Mouse (Mus musculus) stomach, embryonic 16.5 days (tissue): Measurements from ENCODE around the gene Dhrs1. TPM values are rescaled to one million over a fixed set of nuclear protein-coding genes. Genes with fewer than 3 reads are reported as not detected.

Experiments used
- ATAC-seq: fragments of 200-750 bp; cut with Nextera tagmentation; 2 replicates; pipeline ENCODE4 v1.8.0; 2017; ENCODE audit warnings: moderate number of reproducible peaks, moderate TSS enrichment; ENCODE audit not compliant: insufficient read depth, low FRiP score
- H3K27ac ChIP-seq: fragments of 300-500 bp; sonication (generic); 2 replicates; pipeline ENCODE4 v1.5.1; 2014; ENCODE audit warnings: low read length
- H3K27me3 ChIP-seq: fragments of 300-500 bp; sonication (generic); 2 replicates; pipeline ENCODE4 v1.6.1; 2014; ENCODE audit warnings: low read length, control low read depth, mixed read lengths; ENCODE audit not compliant: control insufficient read depth, insufficient read depth
- H3K36me3 ChIP-seq: fragments of 300-500 bp; sonication (generic); 2 replicates; pipeline ENCODE4 v1.6.1; 2014; ENCODE audit warnings: low read length; ENCODE audit not compliant: control insufficient read depth, insufficient read depth
- H3K4me1 ChIP-seq: fragments of 300-500 bp; sonication (generic); 2 replicates; pipeline ENCODE4 v1.6.1; 2014; ENCODE audit warnings: low read length, control low read depth, mixed read lengths; ENCODE audit not compliant: control insufficient read depth, insufficient read depth
- H3K4me2 ChIP-seq: fragments of 300-500 bp; sonication (generic); 2 replicates; pipeline ENCODE4 v1.6.1; 2014; ENCODE audit warnings: low read depth, low read length, mixed read lengths
- H3K4me3 ChIP-seq: fragments of 300-500 bp; sonication (generic); replicated peaks from 2 replicates; pipeline ENCODE4 v1.5.1; 2014; ENCODE audit warnings: mild to moderate bottlenecking, low read length
- H3K9ac ChIP-seq: fragments of 300-500 bp; sonication (generic); 2 replicates; pipeline ENCODE4 v1.6.1; 2014; ENCODE audit warnings: low read length
- H3K9me3 ChIP-seq: fragments of 300-500 bp; sonication (generic); replicated peaks from 2 replicates; pipeline ENCODE4 v1.6.1; 2016; ENCODE audit warnings: low read length, control low read depth; ENCODE audit not compliant: control insufficient read depth
- WGBS: fragments of 180-500 bp; shearing (Covaris S2); extraction: QIAGEN DNeasy Blood & Tissue Kit; methylation state at CpG from one replicate; pipeline ENCODE4 v1.1.7; 2014; 5-methylcytosine and 5-hydroxymethylcytosine counted together
- polyA plus RNA-seq: library from polyadenylated mRNA; unstranded; fragments of >200 nt; fragmentation: Nextera tagmentation; extraction: Ambion mirVana; gene quantifications from 2 replicates; pipeline ENCODE4 v1.2.1, GENCODE M21; 2015

Dhrs1 gene
- polyA plus RNA-seq, 1 experiment from 2014 or later: 107 TPM

GRCm38 (mm10) chr14:55757566-55757965 is 12.1 kb upstream of the Dhrs1 start:
- Histone ChIP-seq H3K27ac (peak overlapping the region; percentile 76), H3K27me3 (peaks cover 13% of the 10 kb centered on the region; the same call in 1 of the 2 replicates), H3K9me3 (no peaks in the 10 kb centered on the region), H3K9ac (no peak overlapping the region), H3K4me3 (no peak overlapping the region), H3K36me3 (peaks cover 12% of the 10 kb centered on the region), H3K4me1 (peaks cover 13% of the 10 kb centered on the region), H3K4me2 (0 out of 2 replicates have a peak overlapping the region, but pooled peaks have one; percentile 44)
- ATAC-seq: no peak
- whole genome bisulfite sequencing: 71% methylated on average over 6 of the region's 6 CpGs

DNA sequence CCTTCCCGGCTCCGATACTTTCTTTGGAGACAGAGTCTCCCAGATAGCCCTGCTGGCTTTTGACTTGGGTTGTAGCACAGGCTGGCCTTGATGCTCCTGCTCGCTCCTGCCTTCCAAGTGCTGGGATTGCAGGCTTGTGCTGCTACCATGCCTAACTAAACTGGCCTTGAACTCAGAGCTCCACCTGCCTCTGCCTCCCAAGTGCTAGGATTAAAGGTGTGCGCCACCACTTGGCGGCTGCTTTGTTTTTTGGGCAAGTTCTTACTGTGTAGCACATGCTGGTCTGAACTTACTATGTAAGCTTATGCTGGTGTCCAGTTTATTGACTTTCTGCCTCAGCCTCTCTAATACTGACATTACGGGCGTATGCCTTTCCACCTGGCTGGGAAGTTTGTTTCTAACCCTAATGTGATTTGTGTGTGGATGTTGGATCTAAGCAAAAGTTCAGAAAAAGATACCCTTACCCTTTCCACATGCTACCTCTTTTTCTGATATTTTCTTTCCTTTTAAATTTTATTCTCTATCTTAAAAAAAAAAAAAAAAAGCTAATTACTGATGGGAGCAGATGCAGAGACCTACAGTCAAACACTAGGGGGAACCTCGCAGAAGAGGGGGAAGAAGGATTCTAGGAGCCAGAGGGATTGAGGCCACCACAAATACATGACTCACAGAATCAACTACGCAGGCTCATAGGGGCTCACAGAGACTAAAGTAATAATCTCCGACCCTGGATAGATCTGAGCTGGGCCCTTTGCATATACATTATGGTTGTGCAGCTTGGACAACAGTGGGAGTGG is 1.8 kb upstream of the Dhrs1 start:
- no peak for ATAC-seq
- Histone ChIP-seq H3K9ac (0 out of 2 replicates have a peak overlapping the region, but pooled peaks have one; percentile 6), H3K36me3 (peaks cover 3% of the 10 kb centered on the region), H3K4me3 (no peak overlapping the region), H3K9me3 (no peaks in the 10 kb centered on the region), H3K27me3 (no peaks in the 10 kb centered on the region), H3K27ac (no peak overlapping the region), H3K4me1 (peaks cover 25% of the 10 kb centered on the region), H3K4me2 (peak overlapping the region; percentile 90; the same call in 1 of the 2 replicates)
- WGBS: 83% methylated on average over 10 of the region's 10 CpGs

- H3K36me3 ChIP-seq: peaks cover 2% of the 10 kb centered on the region; the same call in 1 of the 2 replicates
- WGBS: under 1% methylated on average over 31 of the region's 31 CpGs
- H3K4me2 ChIP-seq: peak overlapping the region; percentile 90
- peaks cover 25% of the 10 kb centered on the region for H3K4me1 ChIP-seq
- H3K4me3 ChIP-seq: peak overlapping the region; percentile 88
- H3K9me3 ChIP-seq: no peaks in the 10 kb centered on the region
- H3K27ac ChIP-seq: peak overlapping the region; percentile 16; the same call in 1 of the 2 replicates
- peak overlapping the region; percentile 79 for H3K9ac ChIP-seq
- H3K27me3 ChIP-seq: no peaks in the 10 kb centered on the region
- no peak for ATAC-seq
Observed at GRCm38 (mm10) chr14:55745861-55746237, 359 bp upstream of the Dhrs1 start.

- H3K4me1 ChIP-seq: peaks cover 25% of the 10 kb centered on the region
- peaks cover 6% of the 10 kb centered on the region; the same call in 1 of the 2 replicates for H3K36me3 ChIP-seq
- peak overlapping the region; percentile 65; the same call in 1 of the 2 replicates for H3K9ac ChIP-seq
- WGBS: 17% methylated on average over 10 of the region's 10 CpGs
- no peaks in the 10 kb centered on the region for H3K9me3 ChIP-seq
- ATAC-seq: peak; percentile 77; the same call in 1 of the 2 replicates
- H3K27me3 ChIP-seq: no peaks in the 10 kb centered on the region
- peak overlapping the region; percentile 90 for H3K4me2 ChIP-seq
- H3K4me3 ChIP-seq: peak overlapping the region; percentile 20
- no peak overlapping the region for H3K27ac ChIP-seq
Observed at GRCm38 (mm10) chr14:55743711-55744110, 1.8 kb downstream of the Dhrs1 start.

DNA sequence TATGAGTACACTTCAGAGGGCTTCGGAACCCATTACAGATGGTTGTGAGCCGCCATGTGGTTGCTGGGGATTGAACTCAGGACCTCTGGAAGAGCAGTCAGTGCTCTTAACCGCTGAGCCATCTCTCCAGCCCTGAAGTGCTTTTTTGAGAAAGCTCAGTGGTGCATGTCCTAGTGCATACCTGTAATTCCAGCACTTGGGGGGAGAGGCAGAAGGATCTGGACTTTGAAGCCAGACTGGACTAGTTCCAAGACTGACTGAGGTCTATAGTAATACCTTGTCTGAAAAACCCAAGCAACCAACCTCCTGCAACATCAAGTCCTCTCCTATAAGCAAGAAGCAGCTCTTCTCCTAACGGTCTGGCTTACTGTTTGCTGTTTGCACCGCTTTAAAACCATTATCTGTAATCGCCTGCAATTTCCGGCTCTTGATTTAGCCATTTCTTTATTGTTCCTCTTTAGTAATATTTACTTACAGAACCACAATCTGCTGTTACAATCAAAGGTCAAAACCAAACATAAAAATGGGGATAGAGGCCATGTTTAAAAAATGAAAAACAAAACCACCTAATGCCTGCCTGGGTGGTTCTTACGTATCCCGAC is 8.3 kb downstream of the Dhrs1 start:
- H3K27me3 ChIP-seq: no peaks in the 10 kb centered on the region
- no peaks in the 10 kb centered on the region for H3K4me1 ChIP-seq
- H3K27ac ChIP-seq: no peak overlapping the region
- no peak for ATAC-seq
- H3K9me3 ChIP-seq: no peaks in the 10 kb centered on the region
- no peak overlapping the region for H3K4me2 ChIP-seq
- 77% methylated on average over 9 of the region's 9 CpGs for whole genome bisulfite sequencing
- H3K4me3 ChIP-seq: no peak overlapping the region
- H3K36me3 ChIP-seq: peaks cover 6% of the 10 kb centered on the region; the same call in 1 of the 2 replicates
- H3K9ac ChIP-seq: no peak overlapping the region

GRCm38 (mm10) chr14:55735758-55736157 is 9.7 kb downstream of the Dhrs1 start:
- Histone ChIP-seq H3K4me3 (no peak overlapping the region), H3K27me3 (no peaks in the 10 kb centered on the region), H3K4me2 (no peak overlapping the region), H3K4me1 (no peaks in the 10 kb centered on the region), H3K36me3 (peaks cover 4% of the 10 kb centered on the region; the same call in 1 of the 2 replicates), H3K9me3 (no peaks in the 10 kb centered on the region), H3K9ac (no peak overlapping the region), H3K27ac (no peak overlapping the region)
- ATAC-seq: no peak
- 64% methylated on average over 4 of the region's 4 CpGs for WGBS

DNA sequence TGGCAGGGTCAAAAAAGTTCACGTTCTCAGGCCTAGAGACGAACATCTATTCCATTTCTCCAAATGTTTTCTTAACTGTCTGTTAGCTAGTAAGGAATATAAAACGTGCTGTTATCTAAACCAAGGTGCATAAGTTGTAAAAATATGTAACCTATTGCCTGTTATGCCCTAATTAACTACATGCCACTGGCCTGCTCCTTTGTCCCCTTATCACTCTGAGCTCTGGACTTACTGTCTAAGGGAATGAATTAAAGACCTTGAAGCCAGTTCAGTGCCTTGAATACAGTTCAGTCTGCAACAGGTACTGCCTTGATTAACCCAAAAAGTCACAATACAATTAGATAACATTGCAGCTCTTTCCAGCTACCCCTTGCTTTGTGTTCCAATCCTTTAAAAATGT is 10.2 kb downstream of the Dhrs1 start:
- 30% methylated on average over 3 of the region's 3 CpGs for WGBS
- H3K36me3 ChIP-seq: peaks cover 4% of the 10 kb centered on the region; the same call in 1 of the 2 replicates
- no peaks in the 10 kb centered on the region for H3K9me3 ChIP-seq
- no peaks in the 10 kb centered on the region for H3K4me1 ChIP-seq
- no peak for ATAC-seq
- H3K9ac ChIP-seq: no peak overlapping the region
- no peak overlapping the region for H3K4me2 ChIP-seq
- no peaks in the 10 kb centered on the region for H3K27me3 ChIP-seq
- no peak overlapping the region for H3K27ac ChIP-seq
- H3K4me3 ChIP-seq: no peak overlapping the region

GRCm38 (mm10) chr14:55734869-55735268 is 10.6 kb downstream of the Dhrs1 start:
- 63% methylated on average over 7 of the region's 7 CpGs for WGBS
- no peaks in the 10 kb centered on the region for H3K4me1 ChIP-seq
- H3K27me3 ChIP-seq: no peaks in the 10 kb centered on the region
- H3K27ac ChIP-seq: no peak overlapping the region
- no peak for ATAC-seq
- no peaks in the 10 kb centered on the region for H3K9me3 ChIP-seq
- no peak overlapping the region for H3K4me3 ChIP-seq
- peaks cover 4% of the 10 kb centered on the region; the same call in 1 of the 2 replicates for H3K36me3 ChIP-seq
- no peak overlapping the region for H3K9ac ChIP-seq
- H3K4me2 ChIP-seq: no peak overlapping the region

DNA sequence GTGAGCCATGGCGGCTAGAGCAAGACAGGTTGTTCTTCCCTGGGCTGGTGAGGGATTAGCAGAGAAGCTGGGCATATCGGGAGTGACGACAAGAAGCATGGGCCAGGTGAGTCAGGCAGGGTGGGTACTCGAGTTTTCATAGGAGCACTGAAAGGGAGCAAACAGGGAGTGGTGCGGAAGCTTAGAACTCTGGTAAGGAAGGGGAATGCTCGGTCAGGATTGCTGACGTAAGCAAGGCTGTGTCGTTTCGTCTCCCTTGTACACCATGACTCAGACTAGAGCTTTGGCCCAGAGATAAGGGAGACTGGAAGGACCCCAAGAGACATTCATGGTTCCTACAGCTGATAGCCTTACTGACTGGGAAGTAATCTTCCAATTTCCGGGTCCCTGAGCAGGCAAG is 11.6 kb downstream of the Dhrs1 start:
- 66% methylated on average over 10 of the region's 10 CpGs for WGBS
- Histone ChIP-seq H3K9ac (no peak overlapping the region), H3K27ac (no peak overlapping the region), H3K9me3 (no peaks in the 10 kb centered on the region), H3K4me2 (no peak overlapping the region), H3K4me3 (no peak overlapping the region), H3K36me3 (no peaks in the 10 kb centered on the region), H3K27me3 (no peaks in the 10 kb centered on the region), H3K4me1 (no peaks in the 10 kb centered on the region)
- peak; percentile 81; the same call in 1 of the 2 replicates for ATAC-seq
